Mouse (Mus musculus) hindbrain, embryonic 14.5 days (tissue): ENCODE results near the gene Asb6. TPM values are rescaled to one million over a fixed set of nuclear protein-coding genes. Genes with fewer than 3 reads are reported as not detected.
A peak's percentile ranks its signal among the peaks of the same experiment; 100 is the strongest.

ENCODE experiments used
- ATAC-seq: fragments of 200-750 bp; cut with Nextera tagmentation; 2 replicates; pipeline ENCODE4 v1.8.0; 2017; ENCODE audit warnings: moderate number of reproducible peaks, mild to moderate bottlenecking, moderate TSS enrichment, moderate library complexity; ENCODE audit not compliant: low FRiP score
- DNase-seq: peaks from one replicate; pipeline ENCODE4 v3.0.0-alpha.2; 2015; ENCODE audit warnings: low spot score
- H3K27ac ChIP-seq: fragments of 300-500 bp; sonication (generic); 2 replicates; pipeline ENCODE4 v1.5.1; 2014; ENCODE audit warnings: mild to moderate bottlenecking, moderate library complexity
- H3K27me3 ChIP-seq: fragments of 300-500 bp; sonication (generic); 2 replicates; pipeline ENCODE4 v1.6.1; 2014; ENCODE audit warnings: mild to moderate bottlenecking, low read length, mixed read lengths; ENCODE audit not compliant: control insufficient read depth, insufficient read depth
- H3K36me3 ChIP-seq: fragments of 300-500 bp; sonication (generic); replicated peaks from 2 replicates; pipeline ENCODE4 v1.6.1; 2014; ENCODE audit not compliant: control insufficient read depth, insufficient read depth
- H3K4me1 ChIP-seq: fragments of 300-500 bp; sonication (generic); replicated peaks from 2 replicates; pipeline ENCODE4 v1.6.1; 2014; ENCODE audit warnings: antibody characterized with exemption, low read length, mixed read lengths; ENCODE audit not compliant: control insufficient read depth, insufficient read depth
- H3K4me2 ChIP-seq: fragments of 300-500 bp; sonication (generic); replicated peaks from 2 replicates; pipeline ENCODE4 v1.6.1; 2014; ENCODE audit warnings: mild to moderate bottlenecking, moderate library complexity
- H3K4me3 ChIP-seq: fragments of 300-500 bp; sonication (generic); replicated peaks from 2 replicates; pipeline ENCODE4 v1.5.1; 2014; ENCODE audit warnings: mild to moderate bottlenecking, low read length
- H3K9ac ChIP-seq: fragments of 300-500 bp; sonication (generic); 2 replicates; pipeline ENCODE4 v1.6.1; 2014
- H3K9me3 ChIP-seq: fragments of 300-500 bp; sonication (generic); 2 replicates; pipeline ENCODE4 v1.6.1; 2016; ENCODE audit warnings: low read length; ENCODE audit not compliant: control insufficient read depth
- WGBS: fragments of 180-500 bp; shearing (Covaris S2); extraction: QIAGEN DNeasy Blood & Tissue Kit; methylation state at CpG from one replicate; pipeline ENCODE4 v1.1.7; 2014; 5-methylcytosine and 5-hydroxymethylcytosine counted together
- polyA plus RNA-seq: library from polyadenylated mRNA; unstranded; fragments of >200 nt; fragmentation: Nextera tagmentation; extraction: Ambion mirVana; gene quantifications from 2 replicates; pipeline ENCODE4 v1.2.1, GENCODE M21; 2014

The Asb6 gene
- polyA plus RNA-seq, 1 experiment from 2014 or later = 37.6 TPM

DNA sequence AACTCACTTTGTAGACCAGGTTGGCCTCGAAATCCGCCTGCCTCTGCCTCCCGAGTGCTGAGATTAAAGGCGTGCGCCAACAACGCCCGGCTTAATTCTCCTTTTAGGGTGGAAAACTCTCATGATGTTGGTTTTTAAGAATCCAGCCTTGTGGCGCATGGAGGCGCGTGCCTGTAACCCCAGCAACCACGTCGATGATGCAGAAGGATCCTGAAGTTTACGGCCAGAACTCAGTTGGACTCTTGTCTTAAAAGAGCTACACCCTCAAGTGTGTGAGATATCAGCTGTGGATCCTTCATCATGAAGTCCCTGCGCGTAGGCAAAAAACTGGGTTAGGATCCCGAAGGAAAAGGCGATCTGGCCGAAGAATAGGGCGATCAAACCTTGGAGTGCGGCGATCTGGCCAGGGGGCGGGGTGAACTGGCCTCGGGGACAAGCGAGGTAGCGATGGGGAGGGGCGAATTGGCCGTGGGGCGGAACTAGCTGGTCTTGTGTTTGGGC lies 22.9 kb downstream of the Asb6 start:
- 6% methylated on average over 28 of the region's 28 CpGs for WGBS
- H3K27ac ChIP-seq = peak overlapping the region; percentile 79
- no peak for DNase-seq
- H3K27me3 ChIP-seq = peaks cover 8% of the 10 kb centered on the region
- H3K4me3 ChIP-seq = peak overlapping the region; percentile 68
- peaks cover 14% of the 10 kb centered on the region for H3K4me1 ChIP-seq
- H3K4me2 ChIP-seq = peak overlapping the region; percentile 93
- H3K9me3 ChIP-seq = no peaks in the 10 kb centered on the region
- H3K36me3 ChIP-seq = no peaks in the 10 kb centered on the region
- peak overlapping the region; percentile 87 for H3K9ac ChIP-seq
- ATAC-seq = peak; percentile 16; the same call in 1 of the 2 replicates

DNA sequence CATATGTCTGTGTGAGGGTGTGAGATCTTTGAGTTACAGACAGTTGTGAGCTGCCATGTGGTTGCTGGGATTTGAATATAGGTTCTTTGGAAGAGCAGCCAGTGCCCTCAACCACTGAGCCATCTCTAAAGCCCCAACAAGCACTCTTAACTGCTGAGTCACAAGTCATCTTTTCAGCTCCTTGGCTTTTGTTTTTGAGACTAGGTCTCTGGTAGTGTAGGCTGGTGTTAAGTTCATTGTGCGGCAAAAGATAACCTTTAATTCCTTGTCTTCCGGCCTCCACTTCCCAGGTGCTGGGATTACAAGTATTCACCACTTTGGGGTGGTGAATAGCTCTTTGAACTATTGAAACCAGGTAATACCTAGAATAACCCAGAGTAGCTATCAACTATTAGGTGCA lies 24.1 kb downstream of the Asb6 start:
- Histone ChIP-seq H3K9me3 (no peaks in the 10 kb centered on the region), H3K4me2 (no peak overlapping the region), H3K4me1 (peaks cover 23% of the 10 kb centered on the region), H3K4me3 (no peak overlapping the region), H3K27ac (no peak overlapping the region), H3K27me3 (peaks cover 19% of the 10 kb centered on the region), H3K9ac (no peak overlapping the region), H3K36me3 (no peaks in the 10 kb centered on the region)
- no peak for ATAC-seq
- no peak for DNase-seq
- 97% methylated on average over 2 of the region's 2 CpGs for WGBS

DNA sequence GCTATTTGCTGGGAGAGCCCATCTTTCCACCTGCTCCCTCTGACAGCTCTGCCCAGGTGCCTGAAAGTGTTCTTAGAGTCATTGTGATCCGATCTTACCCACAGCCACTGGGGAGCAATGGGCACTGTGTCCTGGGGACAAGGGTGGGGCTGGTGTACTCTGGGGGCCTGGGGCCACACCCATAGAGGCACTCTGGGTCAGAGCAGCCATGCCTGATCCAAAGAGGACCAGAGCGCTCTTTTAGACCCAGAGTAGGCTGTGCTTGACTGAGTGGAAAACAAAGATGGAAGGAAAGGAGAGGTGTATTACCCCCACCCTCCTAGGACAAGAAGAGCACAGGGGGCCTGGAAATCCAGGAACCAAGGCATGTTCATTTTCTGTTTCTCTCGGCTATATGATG lies 26.5 kb downstream of the Asb6 start, which contains the start of gene 1700001O22Rik:
Gene 1700001O22Rik (minus strand): TSS at position 58 of the 400 bp plus-strand sequence.
- 94% methylated on average over 3 of the region's 3 CpGs for WGBS
- Histone ChIP-seq H3K9me3 (no peaks in the 10 kb centered on the region), H3K36me3 (no peaks in the 10 kb centered on the region), H3K4me1 (peaks cover 14% of the 10 kb centered on the region), H3K4me2 (no peak within 1 kb of the TSS), H3K4me3 (no peak within 1 kb of the TSS), H3K9ac (no peak within 1 kb of the TSS), H3K27ac (no peak within 1 kb of the TSS), H3K27me3 (peaks cover 23% of the 10 kb centered on the region)
- DNase-seq = no peak
- no peak for ATAC-seq

DNA sequence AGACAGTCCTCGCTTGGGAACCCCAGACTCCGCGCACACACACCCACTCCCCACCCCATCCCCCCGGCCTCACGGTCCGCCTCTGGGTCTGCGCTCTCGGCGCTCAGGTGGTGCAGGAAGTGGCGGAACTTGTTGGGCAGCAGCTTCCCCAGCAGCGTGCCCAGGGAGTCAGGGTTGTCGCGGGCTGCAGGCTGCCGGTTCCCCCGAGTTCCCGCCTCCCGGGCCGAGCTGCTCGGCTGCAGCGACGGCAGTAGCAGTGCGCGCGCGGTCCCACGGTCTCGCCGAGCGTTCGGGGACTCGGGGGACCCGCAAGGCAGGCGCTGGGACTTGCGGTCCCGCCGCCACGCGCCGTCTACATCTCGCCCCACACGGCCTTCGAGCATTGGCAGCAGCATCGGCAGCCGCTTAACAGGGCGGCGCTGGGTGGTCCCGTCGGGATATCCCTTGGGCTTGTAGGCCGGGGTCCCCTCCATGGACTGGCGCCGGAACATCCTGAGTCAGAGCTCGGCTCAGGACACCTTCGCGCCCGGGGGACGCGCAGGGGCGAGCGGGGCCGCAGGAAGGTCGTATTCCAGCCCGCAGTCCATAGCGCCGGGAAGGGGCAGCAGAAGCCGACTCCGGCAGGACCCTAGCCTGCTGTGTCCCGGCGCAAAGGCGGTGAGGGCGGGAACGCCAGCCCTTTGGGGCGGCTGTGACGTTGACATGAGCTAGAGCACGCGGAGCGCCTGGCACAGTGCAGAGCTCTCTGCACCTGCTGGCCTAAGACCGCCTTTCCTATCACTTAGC lies 28.9 kb downstream of the Asb6 start:
- Histone ChIP-seq H3K36me3 (no peaks in the 10 kb centered on the region), H3K9me3 (no peaks in the 10 kb centered on the region), H3K4me3 (peak overlapping the region; percentile 37), H3K4me1 (peaks cover 24% of the 10 kb centered on the region), H3K27ac (no peak overlapping the region), H3K9ac (peak overlapping the region; percentile 54), H3K27me3 (peaks cover 23% of the 10 kb centered on the region), H3K4me2 (peak overlapping the region; percentile 86)
- ATAC-seq (peak; percentile 56; the same call in 1 of the 2 replicates), DNase-seq (no peak)
- WGBS = under 1% methylated on average over 76 of the region's 77 CpGs

DNA sequence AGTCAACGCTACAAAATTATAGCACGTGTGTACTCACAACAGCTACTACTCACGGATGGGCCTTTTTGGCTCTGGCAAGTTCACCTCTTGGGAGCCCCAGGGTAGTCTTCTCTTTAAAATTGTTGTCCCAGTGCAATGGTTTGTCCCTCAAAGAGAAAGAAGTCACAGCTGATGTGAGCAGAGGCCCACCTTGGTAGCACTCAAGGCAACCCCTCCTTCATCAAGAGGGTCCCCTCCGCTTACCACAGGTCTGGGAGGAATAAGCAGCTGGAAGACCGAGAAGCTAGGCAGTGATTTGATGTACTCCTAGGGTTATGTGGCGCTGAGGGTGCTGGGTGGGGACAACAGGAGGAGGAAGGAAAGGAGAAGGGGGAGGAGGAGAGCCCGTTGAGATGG lies 29.5 kb downstream of the Asb6 start:
- Histone ChIP-seq H3K4me3 (peak overlapping the region; percentile 37), H3K9ac (no peak overlapping the region), H3K4me2 (peak overlapping the region; percentile 86), H3K36me3 (no peaks in the 10 kb centered on the region), H3K27ac (no peak overlapping the region), H3K27me3 (peaks cover 23% of the 10 kb centered on the region), H3K4me1 (peaks cover 30% of the 10 kb centered on the region), H3K9me3 (no peaks in the 10 kb centered on the region)
- ATAC-seq = no peak
- no peak for DNase-seq
- WGBS = 36% methylated on average over 7 of the region's 7 CpGs

DNA sequence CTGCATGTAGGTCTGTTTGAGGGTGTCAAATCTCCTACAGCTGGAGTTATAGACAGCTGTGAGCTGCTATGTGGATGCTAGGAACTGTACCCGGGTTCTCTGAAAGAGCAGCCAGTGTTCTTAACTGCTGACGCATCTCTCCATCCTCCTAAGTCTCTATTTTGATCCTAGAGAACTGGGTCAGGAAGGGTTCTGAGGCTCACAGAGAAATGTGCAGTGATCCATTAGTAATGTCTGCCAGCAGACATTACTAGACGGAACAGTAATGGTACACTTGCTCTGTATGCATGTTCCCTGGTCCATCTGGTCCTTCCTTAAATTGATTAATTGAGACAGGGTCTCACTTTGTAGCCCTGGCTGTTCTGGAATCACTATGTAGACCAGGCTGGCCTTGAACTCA lies 30.7 kb downstream of the Asb6 start:
- Histone ChIP-seq H3K9me3 (no peaks in the 10 kb centered on the region), H3K27me3 (peaks cover 23% of the 10 kb centered on the region), H3K4me3 (no peak overlapping the region), H3K36me3 (no peaks in the 10 kb centered on the region), H3K4me2 (no peak overlapping the region), H3K27ac (no peak overlapping the region), H3K4me1 (peaks cover 33% of the 10 kb centered on the region), H3K9ac (no peak overlapping the region)
- WGBS = 74% methylated on average over 3 of the region's 3 CpGs
- DNase-seq = no peak
- no peak for ATAC-seq

DNA sequence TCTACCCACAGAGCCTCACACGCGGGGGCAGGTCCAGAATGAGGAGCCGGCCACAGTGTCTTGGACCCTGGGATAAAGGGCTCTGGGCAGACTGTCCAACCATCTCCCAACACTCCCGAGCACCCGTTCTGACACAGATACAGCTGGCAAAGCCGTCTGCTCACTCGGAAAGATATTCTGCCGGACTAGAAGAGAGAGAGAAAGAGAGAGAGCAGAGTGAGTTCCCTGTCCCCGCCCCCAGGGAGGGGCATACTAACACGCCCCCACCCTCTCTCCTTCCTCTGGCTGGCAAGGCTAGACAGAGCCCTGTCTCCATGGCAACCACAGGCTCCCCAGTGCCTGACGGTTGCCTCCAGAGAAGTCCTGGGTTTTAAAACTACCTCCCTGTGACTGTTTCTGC lies 33.8 kb downstream of the Asb6 start:
- 6% methylated on average over 11 of the region's 11 CpGs for WGBS
- peak; percentile 82 for ATAC-seq
- no peaks in the 10 kb centered on the region for H3K36me3 ChIP-seq
- H3K27me3 ChIP-seq = peaks cover 7% of the 10 kb centered on the region; the same call in 1 of the 2 replicates
- H3K9me3 ChIP-seq = no peaks in the 10 kb centered on the region
- peak overlapping the region; percentile 42 for H3K4me2 ChIP-seq
- no peak overlapping the region for H3K4me3 ChIP-seq
- peak; percentile 85 for DNase-seq
- H3K27ac ChIP-seq = peak overlapping the region; percentile 51
- H3K4me1 ChIP-seq = peaks cover 31% of the 10 kb centered on the region
- peak overlapping the region; percentile 12; the same call in 1 of the 2 replicates for H3K9ac ChIP-seq

DNA sequence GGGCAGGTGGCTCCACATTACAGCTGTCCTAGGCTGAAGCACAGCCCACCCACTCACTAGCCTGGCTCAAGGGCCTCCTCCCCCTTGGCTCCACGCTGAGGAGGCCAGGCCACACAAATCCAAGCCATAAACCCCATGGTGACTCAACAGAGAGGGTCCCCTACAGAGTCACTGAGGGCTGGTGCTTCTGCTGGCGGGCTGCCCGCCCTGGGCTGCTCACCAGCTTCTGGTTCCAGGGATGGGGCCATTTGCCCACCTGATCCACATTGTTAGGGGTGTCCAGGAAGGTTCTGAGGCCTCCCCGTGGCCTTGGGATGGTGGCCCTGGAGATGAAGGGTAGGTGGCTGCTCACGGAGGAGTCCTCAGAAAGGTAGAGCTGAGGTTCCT lies 34.3 kb downstream of the Asb6 start:
- H3K4me3 ChIP-seq = no peak overlapping the region
- no peak overlapping the region for H3K4me2 ChIP-seq
- no peaks in the 10 kb centered on the region for H3K36me3 ChIP-seq
- H3K9me3 ChIP-seq = no peaks in the 10 kb centered on the region
- WGBS = 56% methylated on average over 5 of the region's 5 CpGs
- H3K27me3 ChIP-seq = peaks cover 3% of the 10 kb centered on the region; the same call in 1 of the 2 replicates
- no peak for ATAC-seq
- H3K9ac ChIP-seq = 0 out of 2 replicates have a peak overlapping the region, but pooled peaks have one; percentile 12
- no peak for DNase-seq
- H3K27ac ChIP-seq = peak overlapping the region; percentile 51
- H3K4me1 ChIP-seq = peaks cover 26% of the 10 kb centered on the region

DNA sequence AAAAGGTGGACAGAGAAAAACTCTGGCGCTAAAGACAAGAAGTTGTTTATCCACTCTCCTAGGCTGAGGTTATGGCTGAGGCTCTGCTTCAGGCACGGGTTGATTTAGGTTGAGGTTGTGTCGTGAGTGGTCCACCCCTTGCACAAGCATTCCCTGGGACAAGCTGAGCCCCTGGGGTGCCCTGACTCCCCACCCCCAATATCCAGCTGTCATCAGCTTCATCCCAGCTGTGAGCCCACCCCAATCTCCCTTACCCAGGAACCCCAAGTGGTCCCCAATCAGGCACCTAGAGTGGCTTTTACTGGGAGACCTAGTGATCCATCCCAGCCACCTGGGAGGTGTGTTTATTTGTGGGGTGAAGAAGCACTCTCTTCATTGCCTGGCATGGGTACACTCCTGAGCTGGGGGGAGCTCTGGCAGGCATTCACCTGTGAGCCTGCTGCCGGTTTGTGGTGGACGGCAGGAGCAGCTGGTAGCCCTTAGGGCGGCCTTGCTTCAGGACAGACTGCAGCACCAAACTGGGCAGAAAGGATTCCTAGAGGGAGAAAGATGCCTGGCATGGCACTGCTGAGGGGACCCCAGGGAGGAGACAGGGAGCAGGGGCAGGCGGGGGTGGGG lies 34.8 kb downstream of the Asb6 start:
- DNase-seq = no peak
- Histone ChIP-seq H3K4me2 (peak overlapping the region; percentile 71), H3K9me3 (no peaks in the 10 kb centered on the region), H3K4me3 (no peak overlapping the region), H3K27me3 (no peaks in the 10 kb centered on the region), H3K4me1 (peaks cover 24% of the 10 kb centered on the region), H3K27ac (peak overlapping the region; percentile 51; the same call in 1 of the 2 replicates), H3K9ac (no peak overlapping the region), H3K36me3 (no peaks in the 10 kb centered on the region)
- 56% methylated on average over 7 of the region's 7 CpGs for WGBS
- no peak for ATAC-seq
